Mouse (Mus musculus) CD4-positive helper T cell, adult 2 months (primary cell): ENCODE measurements around the gene Specc1.

Experiments
- DNase-seq: peaks from one replicate; pipeline ENCODE4 v3.0.0-alpha.2; 2012; ENCODE audit warnings: low read depth, missing footprints, low spot score

Specc1 gene

GRCm38 (mm10) chr11:61968875-61969274 lies 12.3 kb downstream of the Specc1 start:
- no peak for DNase-seq

- no peak for DNase-seq
Measured at GRCm38 (mm10) chr11:61970901-61971300, 14.3 kb downstream of the Specc1 start.

GRCm38 (mm10) chr11:61971441-61972221 lies 15.1 kb downstream of the Specc1 start:
- no peak for DNase-seq

GRCm38 (mm10) chr11:61974106-61974707 lies 17.6 kb downstream of the Specc1 start:
- no peak for DNase-seq

GRCm38 (mm10) chr11:61975783-61976182 lies 19.2 kb downstream of the Specc1 start:
- DNase-seq: no peak

- DNase-seq: no peak
Measured at GRCm38 (mm10) chr11:61981285-61981684, 24.7 kb downstream of the Specc1 start.

- DNase-seq: no peak
Measured at GRCm38 (mm10) chr11:61982828-61983227, 26.3 kb downstream of the Specc1 start.

GRCm38 (mm10) chr11:61986939-61987338 lies 30.4 kb downstream of the Specc1 start:
- no peak for DNase-seq

- no peak for DNase-seq
Measured at GRCm38 (mm10) chr11:61989647-61990046, 33.1 kb downstream of the Specc1 start.

GRCm38 (mm10) chr11:61991576-61991975 lies 35.0 kb downstream of the Specc1 start:
- DNase-seq: no peak

GRCm38 (mm10) chr11:61992671-61993285 lies 36.2 kb downstream of the Specc1 start:
- no peak for DNase-seq

- DNase-seq: no peak
Measured at GRCm38 (mm10) chr11:61999501-61999900, 42.9 kb downstream of the Specc1 start.

- no peak for DNase-seq
Measured at GRCm38 (mm10) chr11:62000099-62000498, 43.5 kb downstream of the Specc1 start.

GRCm38 (mm10) chr11:62001977-62002376 lies 45.4 kb downstream of the Specc1 start:
- no peak for DNase-seq

GRCm38 (mm10) chr11:62004881-62005240 lies 48.3 kb downstream of the Specc1 start:
- no peak for DNase-seq

- DNase-seq: peak; percentile 18
Measured at GRCm38 (mm10) chr11:62005241-62005910, 48.8 kb downstream of the Specc1 start.

- DNase-seq: no peak
Measured at GRCm38 (mm10) chr11:62005911-62006260, 49.3 kb downstream of the Specc1 start.

GRCm38 (mm10) chr11:62006680-62007079 lies 50.1 kb downstream of the Specc1 start:
- no peak for DNase-seq

- DNase-seq: no peak
Measured at GRCm38 (mm10) chr11:62007984-62008383, 51.4 kb downstream of the Specc1 start.

- no peak for DNase-seq
Measured at GRCm38 (mm10) chr11:62010625-62011231, 54.2 kb downstream of the Specc1 start.

GRCm38 (mm10) chr11:62012039-62012438 lies 55.5 kb downstream of the Specc1 start:
- DNase-seq: no peak

GRCm38 (mm10) chr11:62013449-62013848 lies 56.9 kb downstream of the Specc1 start:
- no peak for DNase-seq
